Mouse (Mus musculus): ENCODE measurements at regions not wholly inside any gene's neighbourhood (a gene's known extent, or its start where the extent isn't known, plus 50 kb on each side); places are given as distances from the start of the nearest gene placed in this dataset.

DNA sequence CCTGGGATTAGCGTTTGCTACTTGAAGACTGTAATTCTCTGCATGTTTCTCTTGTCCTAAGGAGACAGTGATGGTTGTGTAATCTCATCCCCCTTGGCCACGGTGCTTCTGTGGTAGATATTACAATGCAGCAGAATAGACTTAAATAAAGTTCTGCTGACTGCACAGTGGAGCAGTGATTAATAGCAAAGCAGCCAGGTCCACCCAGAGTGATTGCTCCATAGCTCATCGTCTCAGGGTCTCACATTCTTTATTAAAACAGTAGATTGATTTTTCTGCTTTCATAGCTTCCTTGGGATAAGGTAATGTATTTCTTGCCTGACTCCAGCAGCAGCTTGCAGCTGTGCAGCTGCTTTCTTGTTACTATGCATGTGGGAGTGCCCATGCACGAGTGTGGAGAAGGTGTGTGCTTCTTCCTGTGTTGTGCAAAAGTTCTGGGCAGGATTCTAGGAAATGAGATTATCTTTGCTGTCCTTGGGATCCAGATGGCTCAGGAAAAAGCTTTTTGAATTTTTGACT is 169.9 kb upstream of the Plppr1 start:
- no peak for DNase-seq

DNA sequence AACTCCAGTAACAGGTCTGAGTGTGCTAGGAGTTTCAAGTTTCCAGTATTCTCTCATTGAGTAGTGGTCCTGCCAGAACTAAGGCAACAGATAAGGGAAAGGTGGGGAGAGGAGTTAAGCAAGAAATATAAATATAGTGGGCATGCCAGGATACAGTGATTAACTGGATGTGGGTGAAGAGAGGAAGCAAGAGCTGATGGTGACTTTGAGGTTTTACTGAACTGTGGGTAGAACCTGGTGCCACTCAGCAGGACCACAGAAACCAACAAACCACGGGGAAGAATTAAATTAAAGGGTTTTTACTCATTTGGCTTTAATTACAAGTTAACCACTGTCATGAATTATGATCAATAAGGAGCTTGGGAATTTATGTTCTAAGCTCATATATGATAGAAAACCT is 154.5 kb upstream of the Plppr1 start:
- DNase-seq = no peak

- DNase-seq = no peak
These were observed 153.7 kb upstream of the Plppr1 start for GRCm38 (mm10) chr4:48905196-48905867.

- DNase-seq = no peak
These were observed 149.9 kb upstream of the Plppr1 start for GRCm38 (mm10) chr4:48909161-48909560.

- DNase-seq = no peak
These were observed 145.8 kb upstream of the Plppr1 start for GRCm38 (mm10) chr4:48913301-48913700.

- DNase-seq = no peak
These were observed 134.3 kb upstream of the Plppr1 start for GRCm38 (mm10) chr4:48924576-48925459.

GRCm38 (mm10) chr4:48938420-48938819 is 120.7 kb upstream of the Plppr1 start:
- no peak for DNase-seq

DNA sequence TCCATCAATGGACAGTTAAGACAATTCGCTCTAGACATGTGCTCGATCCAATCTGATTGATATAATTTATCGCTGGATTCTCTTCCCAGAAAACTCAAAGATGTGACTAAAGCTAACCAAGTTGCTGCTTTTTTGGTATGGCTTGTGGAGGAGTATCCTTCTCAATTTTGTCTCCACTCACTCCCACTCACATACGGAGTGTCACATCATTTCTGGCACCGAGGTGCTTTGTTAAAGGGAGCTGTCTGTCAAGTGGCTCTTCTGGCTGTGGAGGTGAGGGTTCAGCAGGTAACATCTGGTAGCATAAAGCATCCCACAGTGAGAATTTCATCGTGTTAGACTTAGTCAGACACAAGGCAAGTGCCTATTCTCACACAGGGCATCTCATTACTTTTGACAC is 120.2 kb upstream of the Plppr1 start:
- no peak for DNase-seq

GRCm38 (mm10) chr4:48945266-48945818 is 113.7 kb upstream of the Plppr1 start:
- no peak for DNase-seq

- DNase-seq = no peak
These were observed 106.1 kb upstream of the Plppr1 start for GRCm38 (mm10) chr4:48952965-48953364.

- no peak for DNase-seq
These were observed 83.3 kb upstream of the Plppr1 start for GRCm38 (mm10) chr4:48975810-48976209.

- peak; percentile 11 to 35 for DNase-seq
These were observed 67.1 kb upstream of the Plppr1 start for GRCm38 (mm10) chr4:48992021-48992420.

Measured in cerebellum, postnatal 25 days (tissue).